Mouse (Mus musculus) thymus, adult 2 months (tissue): Measurements from ENCODE around the gene Per3. TPM values are rescaled to one million over a fixed set of nuclear protein-coding genes. Genes with fewer than 3 reads are reported as not detected.

Experiments
- DNase-seq: peaks from one replicate; pipeline ENCODE4 v3.0.0; 2021
- H3K27ac ChIP-seq: fragments of 200-500 bp; 2 replicates; pipeline ENCODE4 v1.5.1; 2012; ENCODE audit warnings: low read length, control low read depth; ENCODE audit not compliant: control insufficient read depth, insufficient read depth
- H3K27me3 ChIP-seq: fragments of 200-500 bp; 2 replicates; pipeline ENCODE4 v1.6.1; 2012; ENCODE audit warnings: mild to moderate bottlenecking, low read length, moderate library complexity, mixed read lengths; ENCODE audit not compliant: control insufficient read depth, insufficient read depth
- H3K36me3 ChIP-seq: fragments of 200-500 bp; 2 replicates; pipeline ENCODE4 v1.6.1; 2012; ENCODE audit warnings: mild to moderate bottlenecking, low read length, moderate library complexity; ENCODE audit not compliant: control insufficient read depth, insufficient read depth
- H3K4me1 ChIP-seq: fragments of 200-500 bp; replicated peaks from 2 replicates; pipeline ENCODE4 v1.6.1; 2012; ENCODE audit warnings: low read length; ENCODE audit not compliant: control insufficient read depth, insufficient read depth
- H3K4me3 ChIP-seq: fragments of 200-500 bp; 2 replicates; pipeline ENCODE4 v1.5.1; 2012; ENCODE audit warnings: mild to moderate bottlenecking, low read length, control low read depth, moderate library complexity; ENCODE audit not compliant: control insufficient read depth, insufficient read depth
- CTCF ChIP-seq: fragments of 200-500 bp; IDR thresholded peaks from 2 replicates; pipeline ENCODE4 v1.5.1; 2012; ENCODE audit warnings: mild to moderate bottlenecking, control low read depth, low read length, moderate library complexity, borderline replicate concordance; ENCODE audit not compliant: control insufficient read depth, poor library complexity, insufficient read depth; ENCODE audit errors: extremely low read depth
- POLR2A ChIP-seq: fragments of 200-500 bp; IDR thresholded peaks from 2 replicates; pipeline ENCODE4 v1.6.1; 2012; ENCODE audit warnings: mild to moderate bottlenecking, low read length, control low read depth, moderate library complexity; ENCODE audit not compliant: control insufficient read depth, poor library complexity, insufficient read depth; ENCODE audit errors: extremely low read depth
- WGBS: fragments of 180-500 bp; shearing (Covaris S2); methylation state at CpG from one replicate; pipeline ENCODE4 v1.1.7; 2018; 5-methylcytosine and 5-hydroxymethylcytosine counted together
- polyA plus RNA-seq: library from polyadenylated mRNA; depleted of rRNA; stranded (reverse); fragments of >200 nt; gene quantifications from 2 replicates; pipeline ENCODE4 v1.2.3, GENCODE M21; 2012

The Per3 gene
- polyA plus RNA-seq, 1 experiment, result 5.4 TPM

DNA sequence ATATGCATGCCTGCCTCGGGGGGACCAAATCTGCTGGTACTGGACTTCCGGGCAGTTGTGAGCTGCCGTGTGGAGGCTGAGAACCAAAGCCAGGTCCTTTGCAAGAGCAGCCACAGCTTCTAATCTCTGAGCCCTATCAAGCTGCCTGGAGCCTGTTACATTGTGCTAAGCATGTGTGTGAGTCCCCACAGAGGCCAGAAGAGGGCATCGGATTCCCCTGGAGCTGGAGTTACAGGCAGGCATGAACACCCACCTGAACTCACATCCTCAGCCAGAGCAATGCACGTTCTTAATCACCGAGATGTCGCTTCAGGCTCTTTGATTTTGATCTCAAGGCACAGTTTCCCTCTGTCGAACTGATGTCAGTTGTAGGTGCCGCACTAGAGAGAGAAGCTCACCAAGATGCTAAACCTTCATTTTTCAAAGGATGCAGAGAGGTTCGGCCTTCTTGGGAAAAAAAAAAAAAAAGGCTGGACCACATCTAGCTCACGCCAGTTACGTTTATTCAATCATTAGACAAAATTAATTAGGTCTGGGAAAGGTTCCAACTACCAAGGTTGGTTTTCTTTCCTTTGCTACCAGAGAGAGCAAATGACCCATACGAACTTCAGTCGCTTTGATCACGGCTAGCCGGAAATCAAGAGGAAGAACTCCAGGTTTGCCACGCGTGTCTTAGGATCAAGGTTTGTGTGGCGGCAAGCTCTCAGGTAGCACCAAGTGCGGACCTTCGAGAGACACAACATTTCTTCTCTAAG is 66.1 kb downstream of the Per3 start:
- 95% methylated on average over 21 of the region's 21 CpGs for WGBS
- Histone ChIP-seq H3K4me3 (no peak overlapping the region), H3K27ac (no peak overlapping the region), H3K4me1 (0 out of 2 replicates have a peak, but pooled peaks cover 3% of the 10 kb centered on the region), H3K27me3 (no peaks in the 10 kb centered on the region), H3K36me3 (no peaks in the 10 kb centered on the region)
- TF ChIP-seq CTCF (no peak), POLR2A (no peak)
- DNase-seq, result no peak

DNA sequence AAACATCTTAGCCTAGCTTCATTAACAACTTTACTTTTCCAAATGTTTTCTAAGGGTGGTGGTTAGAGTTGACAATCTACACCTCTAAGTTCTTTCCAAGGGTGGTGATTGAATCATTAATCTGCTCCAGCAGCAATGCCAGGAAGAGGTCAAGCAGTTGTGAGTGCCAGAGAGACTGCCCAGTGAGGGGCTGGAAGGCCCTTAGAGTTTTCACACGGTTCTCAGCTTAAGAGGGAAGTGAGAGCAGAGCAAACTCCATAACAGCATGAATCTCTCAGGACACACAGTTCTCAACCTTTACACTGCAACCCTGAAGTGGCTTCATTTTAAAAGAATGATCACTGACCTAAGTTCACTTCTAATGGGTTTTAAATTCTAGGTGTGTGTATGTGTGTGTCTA is 69.3 kb downstream of the Per3 start:
- Histone ChIP-seq H3K27ac (no peak overlapping the region), H3K27me3 (no peaks in the 10 kb centered on the region), H3K4me3 (no peak overlapping the region), H3K36me3 (no peaks in the 10 kb centered on the region), H3K4me1 (no peaks in the 10 kb centered on the region)
- 63% methylated on average over 1 of the region's 1 CpGs for WGBS
- no peak for TF ChIP-seq POLR2A
- no peak for TF ChIP-seq CTCF
- DNase-seq, result no peak

DNA sequence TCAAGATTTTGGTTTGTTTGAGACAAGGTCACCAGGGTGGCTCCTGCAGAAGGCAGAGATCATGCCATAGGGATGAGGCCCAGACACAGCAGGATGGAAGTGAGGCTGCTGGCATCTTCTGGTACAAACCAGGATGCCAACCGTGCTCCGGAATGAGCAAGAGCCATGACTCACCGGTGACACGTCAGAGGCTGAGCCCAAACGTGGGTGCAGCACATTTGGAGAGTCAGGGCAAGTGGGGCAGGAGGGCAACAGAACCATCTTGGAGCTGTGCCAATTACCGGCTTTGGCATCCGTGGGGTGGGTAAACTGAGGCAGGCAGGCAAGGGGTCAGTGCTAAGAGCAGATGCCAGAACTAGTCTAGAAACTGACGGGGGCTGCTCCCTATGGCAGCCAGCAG is 71.2 kb downstream of the Per3 start:
- no peaks in the 10 kb centered on the region for H3K4me1 ChIP-seq
- TF ChIP-seq CTCF (no peak), POLR2A (no peak)
- H3K36me3 ChIP-seq, result no peaks in the 10 kb centered on the region
- DNase-seq, result no peak
- H3K27ac ChIP-seq, result no peak overlapping the region
- H3K4me3 ChIP-seq, result no peak overlapping the region
- no peaks in the 10 kb centered on the region for H3K27me3 ChIP-seq
- 91% methylated on average over 8 of the region's 8 CpGs for WGBS

DNA sequence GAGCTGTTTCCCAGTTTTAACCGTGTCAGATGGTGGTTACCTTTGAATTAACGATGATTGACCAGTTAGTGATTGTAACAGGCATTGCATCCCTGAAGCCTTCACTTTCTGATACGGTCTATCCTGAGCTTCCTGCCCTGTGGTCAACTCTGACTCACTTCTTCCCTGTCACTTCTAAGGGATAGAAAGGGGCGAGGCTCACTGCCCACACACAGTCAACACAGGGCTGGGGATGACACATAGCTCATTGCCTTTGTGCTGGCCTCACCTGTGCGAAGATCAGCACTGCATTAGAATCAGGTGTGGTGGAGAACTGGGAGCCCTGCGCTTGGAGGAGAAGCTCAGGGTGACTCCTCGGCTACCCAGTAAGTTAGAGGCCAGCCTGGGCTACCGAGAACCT is 75.5 kb downstream of the Per3 start:
- no peak for DNase-seq
- Histone ChIP-seq H3K36me3 (no peaks in the 10 kb centered on the region), H3K4me1 (peaks cover 4% of the 10 kb centered on the region), H3K27ac (no peak overlapping the region), H3K27me3 (no peaks in the 10 kb centered on the region), H3K4me3 (no peak overlapping the region)
- TF ChIP-seq POLR2A, result no peak
- TF ChIP-seq CTCF, result no peak
- WGBS, result 91% methylated on average over 8 of the region's 8 CpGs

DNA sequence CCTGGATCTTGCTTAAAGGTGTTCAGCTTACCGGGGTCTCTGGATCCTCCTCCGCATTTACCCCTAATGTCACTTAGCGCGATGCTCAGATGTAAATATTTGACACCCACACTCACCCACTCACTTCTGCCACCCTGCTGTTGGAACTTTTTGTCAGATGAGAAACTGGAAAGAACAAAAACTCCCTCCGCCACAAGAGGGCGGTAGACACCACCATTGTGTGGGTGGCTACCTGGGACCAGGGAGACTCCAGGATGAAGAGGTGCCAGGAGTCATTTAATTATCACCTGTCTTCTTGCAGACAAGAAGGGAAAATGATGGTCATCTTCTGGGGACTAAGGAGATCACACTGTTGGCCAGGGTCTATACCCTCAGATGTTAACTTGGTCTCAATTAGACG is 77.9 kb downstream of the Per3 start:
- WGBS, result 17% methylated on average over 7 of the region's 7 CpGs
- TF ChIP-seq POLR2A (no peak), CTCF (no peak)
- no peak overlapping the region for H3K4me3 ChIP-seq
- H3K27ac ChIP-seq, result no peak overlapping the region
- no peaks in the 10 kb centered on the region for H3K36me3 ChIP-seq
- H3K4me1 ChIP-seq, result peaks cover 4% of the 10 kb centered on the region
- DNase-seq, result peak; percentile 60
- H3K27me3 ChIP-seq, result no peaks in the 10 kb centered on the region

DNA sequence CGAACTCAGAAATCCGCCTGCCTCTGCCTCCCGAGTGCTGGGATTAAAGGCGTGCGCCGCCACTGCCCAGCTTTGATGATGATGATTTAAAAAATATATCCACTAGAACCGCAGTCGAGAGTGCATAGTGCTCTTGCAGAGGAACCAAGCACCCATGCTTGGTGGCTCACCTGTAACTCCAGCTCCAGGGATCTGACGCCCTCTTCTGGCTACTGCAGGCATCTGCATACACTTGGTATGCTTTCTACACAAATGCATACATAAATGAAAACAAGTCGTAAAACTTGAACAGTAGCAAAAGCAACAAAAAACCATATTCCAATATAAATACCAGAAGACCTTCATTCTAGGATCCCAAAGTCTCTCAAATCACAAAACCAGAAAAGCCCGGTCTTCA is 78.9 kb downstream of the Per3 start:
- peaks cover 4% of the 10 kb centered on the region for H3K4me1 ChIP-seq
- TF ChIP-seq POLR2A (no peak), CTCF (0 out of 2 replicates have a peak, but pooled peaks have one; percentile 13)
- no peaks in the 10 kb centered on the region for H3K36me3 ChIP-seq
- 76% methylated on average over 11 of the region's 11 CpGs for WGBS
- H3K27ac ChIP-seq, result no peak overlapping the region
- no peaks in the 10 kb centered on the region for H3K27me3 ChIP-seq
- H3K4me3 ChIP-seq, result no peak overlapping the region
- DNase-seq, result no peak
